Mouse (Mus musculus) cerebellum, adult 2 months (tissue): ENCODE measurements around the gene Eno2.

Experiments used
- CTCF ChIP-seq: fragments of 200-500 bp; IDR thresholded peaks from 2 replicates; pipeline ENCODE4 v1.5.1; 2011; ENCODE audit warnings: low read depth, mild to moderate bottlenecking, control low read depth, low read length, moderate library complexity, borderline replicate concordance; ENCODE audit not compliant: insufficient read depth
- POLR2A ChIP-seq: fragments of 200-500 bp; IDR thresholded peaks from 2 replicates; pipeline ENCODE4 v1.6.1; 2011; ENCODE audit warnings: low read length, control low read depth, borderline replicate concordance; ENCODE audit not compliant: insufficient read depth

DNA sequence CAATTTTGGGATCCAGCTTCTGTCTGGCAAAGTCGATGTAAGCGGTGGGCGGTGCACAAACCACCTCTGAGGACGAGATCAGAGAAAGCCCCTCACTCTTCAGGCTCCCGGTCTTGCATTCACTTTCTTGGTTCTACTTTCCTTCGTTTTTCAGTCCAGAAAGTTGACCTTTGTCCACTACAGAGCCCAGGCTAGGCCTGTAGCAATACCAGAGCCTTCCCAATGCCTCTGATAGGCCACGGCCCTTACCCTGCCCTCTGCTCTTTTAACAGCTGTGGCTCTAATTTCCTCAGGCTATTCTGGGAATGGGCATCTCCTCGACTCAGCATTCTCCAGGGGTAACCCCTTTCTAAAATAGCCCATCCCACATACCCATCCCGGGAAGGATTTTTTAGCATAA is 43.4 kb upstream of the Eno2 start:
- TF ChIP-seq CTCF (no peak), POLR2A (no peak)
